ENCODE assay signal across 17 mouse cellular contexts in genomic region chr7:136530006-136530785, GRCm38 (mm10).
DNase-seq lines count a peak whose midpoint lies in the region; ATAC-seq and TF ChIP-seq lines count a peak whose summit lies in the region.
"Had no signal": no experiment of that assay in that cellular context is flagged by ENCODE, and none has a peak within 500 bp of the region (broad histone marks: within the 10 kb centered on the region; RNA-seq: fewer than 3 reads in every experiment).

No protein-coding gene starts in this region.

- H3K27ac ChIP-seq in heart, embryonic 10.5 days: no peak overlapping the region
- H3K27ac ChIP-seq in heart, embryonic 11.5 days (ENCODE audit: low read depth, low read length): no peak overlapping the region
- no peak overlapping the region for H3K27ac ChIP-seq in limb, embryonic 14.5 days (replicated peaks; ENCODE audit: low read depth, low read length)
- H3K27ac ChIP-seq in limb, embryonic 10.5 days: no peak overlapping the region
- H3K27ac ChIP-seq in left cerebral cortex, adult 2 months: no peak overlapping the region
- H3K27ac ChIP-seq: embryonic facial prominence, embryonic 15.5 days; forebrain, embryonic 10.5 days; hindbrain, embryonic 13.5 days; liver, embryonic 12.5 days had no signal

- H3K9me3 ChIP-seq in heart, embryonic 10.5 days: no peaks in the 10 kb centered on the region
- H3K9me3 ChIP-seq in heart, embryonic 11.5 days (replicated peaks; ENCODE audit: control insufficient read depth, low read length): no peaks in the 10 kb centered on the region
- no peaks in the 10 kb centered on the region for H3K9me3 ChIP-seq in limb, embryonic 14.5 days (ENCODE audit: control insufficient read depth, low read length)
- no peaks in the 10 kb centered on the region for H3K9me3 ChIP-seq in limb, embryonic 10.5 days (replicated peaks)
- H3K9me3 ChIP-seq: embryonic facial prominence, embryonic 15.5 days; forebrain, embryonic 10.5 days; hindbrain, embryonic 13.5 days; liver, embryonic 12.5 days had no signal

- no peak overlapping the region for H3K4me3 ChIP-seq in heart, embryonic 10.5 days
- H3K4me3 ChIP-seq in heart, embryonic 11.5 days (ENCODE audit: low read depth, low read length): no peak overlapping the region
- no peak overlapping the region for H3K4me3 ChIP-seq in limb, embryonic 14.5 days (replicated peaks; ENCODE audit: low read length)
- H3K4me3 ChIP-seq in limb, embryonic 10.5 days: no peak overlapping the region
- H3K4me3 ChIP-seq in left cerebral cortex, adult 2 months: no peak overlapping the region
- H3K4me3 ChIP-seq: embryonic facial prominence, embryonic 15.5 days; forebrain, embryonic 10.5 days; hindbrain, embryonic 13.5 days; liver, embryonic 12.5 days had no signal

- no peak for ATAC-seq in heart, embryonic 11.5 days (replicated peaks; ENCODE audit: insufficient number of reproducible peaks, low FRiP score, low TSS enrichment)
- ATAC-seq in limb, embryonic 14.5 days (ENCODE audit: low FRiP score, low read depth): no peak
- ATAC-seq: liver, embryonic 12.5 days had no signal

- 87% methylated on average over 8 of the region's 8 CpGs for WGBS in heart, embryonic 10.5 days
- WGBS in heart, embryonic 11.5 days (ENCODE audit: insufficient replicate concordance): 86% methylated on average over 8 of the region's 8 CpGs
- whole genome bisulfite sequencing in limb, embryonic 14.5 days: 80% methylated on average over 8 of the region's 8 CpGs
- 89% methylated on average over 8 of the region's 8 CpGs for WGBS in limb, embryonic 10.5 days

- H3K4me2 ChIP-seq in heart, embryonic 11.5 days: no peak overlapping the region
- H3K4me2 ChIP-seq in limb, embryonic 14.5 days (replicated peaks; ENCODE audit: low read depth, low read length, severe bottlenecking): no peak overlapping the region
- H3K4me2 ChIP-seq: embryonic facial prominence, embryonic 15.5 days; hindbrain, embryonic 13.5 days; liver, embryonic 12.5 days; lung, embryonic 14.5 days had no signal

- no peak for TF ChIP-seq POLR2A in limb, embryonic 14.5 days (IDR thresholded peaks at IDR 0.05; ENCODE audit: borderline replicate concordance, extremely low read depth, insufficient read depth, insufficient read length)

- H3K9ac ChIP-seq in heart, embryonic 11.5 days (ENCODE audit: low read depth, low read length): no peak overlapping the region
- H3K9ac ChIP-seq in limb, embryonic 14.5 days (ENCODE audit: low read depth, low read length, severe bottlenecking): no peak overlapping the region
- H3K9ac ChIP-seq: embryonic facial prominence, embryonic 15.5 days; hindbrain, embryonic 13.5 days; liver, embryonic 12.5 days; lung, embryonic 14.5 days had no signal

- intact Hi-C loops in left cerebral cortex, adult 2 months (cut with DNase I): no loop called here

- peak; percentile 41 for DNase-seq in heart, embryonic 10.5 days (ENCODE audit: low spot score)
- DNase-seq in limb, embryonic 14.5 days (ENCODE audit: low spot score): peak; percentile 30
- no peak for DNase-seq in limb, embryonic 10.5 days (ENCODE audit: low spot score)
- DNase-seq in kidney, adult 9 months: peak; percentile 38
- peak; percentile 29 to 42 for DNase-seq in kidney, postnatal 36 days
- no peak for DNase-seq in left cerebral cortex, adult 2 months (ENCODE audit: extremely low spot score in 1 of 2, low spot score in 2 of 2)
- DNase-seq: adrenal gland, adult 2 months; cerebellum, adult 9-10 months; gastrocnemius, postnatal 14 days; lung, embryonic 14.5 days; lung, postnatal 36 days; thymus, postnatal 14 days had no signal

- no peaks in the 10 kb centered on the region for H3K36me3 ChIP-seq in heart, embryonic 10.5 days
- H3K36me3 ChIP-seq in heart, embryonic 11.5 days (ENCODE audit: control insufficient read depth, insufficient read depth, low read length): no peaks in the 10 kb centered on the region
- no peaks in the 10 kb centered on the region for H3K36me3 ChIP-seq in limb, embryonic 14.5 days (ENCODE audit: control insufficient read depth, insufficient read depth, low read length)
- H3K36me3 ChIP-seq in limb, embryonic 10.5 days: no peaks in the 10 kb centered on the region
- H3K36me3 ChIP-seq: embryonic facial prominence, embryonic 15.5 days; forebrain, embryonic 10.5 days; hindbrain, embryonic 13.5 days; liver, embryonic 12.5 days had no signal

- TF ChIP-seq CTCF in left cerebral cortex, adult 2 months (IDR thresholded peaks at IDR 0.05): no peak

- H3K4me1 ChIP-seq in heart, embryonic 10.5 days: no peaks in the 10 kb centered on the region
- no peaks in the 10 kb centered on the region for H3K4me1 ChIP-seq in heart, embryonic 11.5 days (ENCODE audit: control insufficient read depth, insufficient read depth, low read length)
- H3K4me1 ChIP-seq in limb, embryonic 14.5 days (ENCODE audit: control insufficient read depth, insufficient read depth, low read length): peaks cover 6% of the 10 kb centered on the region; the same call in 1 of the 2 replicates
- H3K4me1 ChIP-seq in limb, embryonic 10.5 days: peaks cover 10% of the 10 kb centered on the region
- H3K4me1 ChIP-seq: embryonic facial prominence, embryonic 15.5 days; forebrain, embryonic 10.5 days; hindbrain, embryonic 13.5 days; liver, embryonic 12.5 days had no signal

- no peaks in the 10 kb centered on the region for H3K27me3 ChIP-seq in heart, embryonic 10.5 days (ENCODE audit: insufficient read depth, poor library complexity, severe bottlenecking)
- H3K27me3 ChIP-seq in heart, embryonic 11.5 days (ENCODE audit: control insufficient read depth, insufficient read depth, low read length): no peaks in the 10 kb centered on the region
- H3K27me3 ChIP-seq in limb, embryonic 14.5 days (ENCODE audit: control insufficient read depth, insufficient read depth, low read length): no peaks in the 10 kb centered on the region
- no peaks in the 10 kb centered on the region for H3K27me3 ChIP-seq in limb, embryonic 10.5 days (ENCODE audit: low read depth, poor library complexity, severe bottlenecking)
- H3K27me3 ChIP-seq: embryonic facial prominence, embryonic 15.5 days; liver, embryonic 12.5 days had no signal

Comparison
In these comparisons a context has a peak if more than half of its experiments do, and no peak if none do; other contexts are left out.
1. DNase-seq: peak in heart, embryonic 10.5 days (single experiment), limb, embryonic 14.5 days (single experiment), kidney, adult 9 months (single experiment) and kidney, postnatal 36 days (2 of 2); none in limb, embryonic 10.5 days (single experiment) and left cerebral cortex, adult 2 months (0 of 2).